Mouse (Mus musculus) hindbrain, postnatal 0 days (tissue): Measurements from ENCODE around the gene Hbq1a. TPM values are rescaled to one million over a fixed set of nuclear protein-coding genes. Genes with fewer than 3 reads are reported as not detected.
A peak's percentile ranks its signal among the peaks of the same experiment; 100 is the strongest.

ENCODE experiments used
- ATAC-seq: fragments of 200-750 bp; cut with Nextera tagmentation; 2 replicates; pipeline ENCODE4 v1.8.0; 2017; ENCODE audit warnings: mild to moderate bottlenecking, moderate TSS enrichment, moderate library complexity
- DNase-seq: peaks from one replicate; pipeline ENCODE4 v3.0.0-alpha.2; 2015; ENCODE audit warnings: low spot score
- H3K27ac ChIP-seq: fragments of 300-500 bp; sonication (generic); 2 replicates; pipeline ENCODE4 v1.5.1; 2014; ENCODE audit warnings: mild to moderate bottlenecking
- H3K27me3 ChIP-seq: fragments of 300-500 bp; sonication (generic); 2 replicates; pipeline ENCODE4 v1.6.1; 2014; ENCODE audit warnings: low read length, mixed read lengths; ENCODE audit not compliant: insufficient read depth
- H3K36me3 ChIP-seq: fragments of 300-500 bp; sonication (generic); 2 replicates; pipeline ENCODE4 v1.6.1; 2014; ENCODE audit warnings: low read length, mixed read lengths; ENCODE audit not compliant: insufficient read depth
- H3K4me1 ChIP-seq: fragments of 300-500 bp; sonication (generic); 2 replicates; pipeline ENCODE4 v1.6.1; 2014; ENCODE audit warnings: antibody characterized with exemption, low read length, mixed read lengths; ENCODE audit not compliant: insufficient read depth
- H3K4me2 ChIP-seq: fragments of 300-500 bp; sonication (generic); 2 replicates; pipeline ENCODE4 v1.6.1; 2014; ENCODE audit warnings: low read depth, mild to moderate bottlenecking, low read length, moderate library complexity, mixed read lengths
- H3K4me3 ChIP-seq: fragments of 300-500 bp; sonication (generic); 2 replicates; pipeline ENCODE4 v1.5.1; 2014; ENCODE audit warnings: low read length
- H3K9ac ChIP-seq: fragments of 300-500 bp; sonication (generic); replicated peaks from 2 replicates; pipeline ENCODE4 v1.6.1; 2014; ENCODE audit warnings: mild to moderate bottlenecking, low read length, moderate library complexity, mixed read lengths
- H3K9me3 ChIP-seq: fragments of 300-500 bp; sonication (generic); 2 replicates; pipeline ENCODE4 v1.6.1; 2016; ENCODE audit warnings: low read length, mixed read lengths
- CTCF ChIP-seq: IDR thresholded peaks from 2 replicates; pipeline ENCODE4 v1.5.1; 2016; ENCODE audit warnings: antibody characterized with exemption, control low read depth, low read depth
- WGBS: fragments of 180-500 bp; shearing (Covaris S2); extraction: QIAGEN DNeasy Blood & Tissue Kit; methylation state at CpG from one replicate; pipeline ENCODE4 v1.1.7; 2014; 5-methylcytosine and 5-hydroxymethylcytosine counted together
- polyA plus RNA-seq: library from polyadenylated mRNA; unstranded; fragments of >200 nt; fragmentation: Nextera tagmentation; extraction: Ambion mirVana; gene quantifications from 2 replicates; pipeline ENCODE4 v1.2.1, GENCODE M21; 2015
- total RNA-seq: library from RNA; depleted of rRNA; stranded (reverse); fragments of >200 nt; gene quantifications from 2 replicates; pipeline ENCODE4 v1.2.3, GENCODE M21; 2014

Hbq1a gene
- total and polyA plus RNA-seq, 2 experiments from 2014 or later, result 2.0 to 5.6 TPM

- Histone ChIP-seq H3K27ac (no peak overlapping the region), H3K4me2 (no peak overlapping the region), H3K4me3 (no peak overlapping the region), H3K9ac (no peak overlapping the region), H3K4me1 (0 out of 2 replicates have a peak, but pooled peaks cover 7% of the 10 kb centered on the region), H3K36me3 (no peaks in the 10 kb centered on the region), H3K9me3 (no peaks in the 10 kb centered on the region), H3K27me3 (no peaks in the 10 kb centered on the region)
- ATAC-seq (0 out of 2 replicates have a peak, but pooled peaks have one; percentile 12), DNase-seq (peak; percentile 54)
- 28% methylated on average over 6 of the region's 6 CpGs for WGBS
- TF ChIP-seq CTCF, result no peak
Measured at GRCm38 (mm10) chr11:32331075-32331474, 31.2 kb downstream of the Hbq1a start.

DNA sequence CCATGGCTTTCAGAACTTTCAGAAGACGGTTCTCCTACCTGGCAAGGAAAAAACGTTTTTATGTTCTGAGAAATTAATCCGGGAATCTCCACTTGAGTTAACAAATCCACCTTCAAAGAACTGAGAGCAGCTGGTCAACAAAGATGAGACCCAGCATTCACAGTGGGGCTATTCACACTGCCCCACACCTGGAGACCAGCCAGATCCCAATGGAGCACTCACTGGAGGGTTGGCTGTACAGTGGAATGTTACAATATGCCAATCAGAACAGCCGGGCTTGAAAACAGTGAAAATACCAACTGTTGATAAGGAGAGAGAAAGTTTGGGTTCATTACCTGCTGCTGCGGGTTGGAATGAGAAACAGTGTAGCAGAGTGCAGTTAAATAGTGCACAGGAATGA is 32.0 kb downstream of the Hbq1a start:
- H3K27ac ChIP-seq, result no peak overlapping the region
- 0 out of 2 replicates have a peak, but pooled peaks cover 7% of the 10 kb centered on the region for H3K4me1 ChIP-seq
- WGBS, result 40% methylated on average over 5 of the region's 5 CpGs
- H3K4me2 ChIP-seq, result no peak overlapping the region
- H3K4me3 ChIP-seq, result no peak overlapping the region
- no peaks in the 10 kb centered on the region for H3K36me3 ChIP-seq
- no peak for ATAC-seq
- H3K27me3 ChIP-seq, result no peaks in the 10 kb centered on the region
- no peak for TF ChIP-seq CTCF
- DNase-seq, result peak; percentile 45
- no peak overlapping the region for H3K9ac ChIP-seq
- H3K9me3 ChIP-seq, result 0 out of 2 replicates have a peak, but pooled peaks cover 2% of the 10 kb centered on the region

- no peaks in the 10 kb centered on the region for H3K36me3 ChIP-seq
- ATAC-seq, result no peak
Measured at GRCm38 (mm10) chr11:32333235-32333634, 33.4 kb downstream of the Hbq1a start.

DNA sequence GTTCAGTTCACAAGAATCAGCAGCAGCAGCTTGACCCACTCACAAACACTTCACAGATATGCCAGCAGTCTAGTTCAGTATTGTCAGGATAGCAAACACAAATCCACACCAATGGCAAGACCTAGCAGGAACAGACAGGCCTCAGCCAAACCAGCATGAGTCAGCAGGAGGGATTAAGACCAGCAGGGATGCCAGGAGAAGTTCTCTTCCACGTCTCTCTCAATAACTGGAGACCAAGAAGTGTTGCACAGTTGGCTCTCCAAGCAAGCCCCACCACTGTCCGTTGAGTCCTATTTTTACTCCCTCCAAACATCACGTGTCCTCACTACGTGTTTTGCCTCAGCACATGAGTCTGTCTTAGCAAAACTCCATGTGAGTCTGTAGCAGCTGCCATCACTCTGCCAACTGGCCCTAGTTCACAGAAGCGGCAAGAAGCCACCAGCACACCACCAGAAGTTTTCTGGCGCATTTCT is 36.6 kb downstream of the Hbq1a start:
- no peaks in the 10 kb centered on the region for H3K27me3 ChIP-seq
- DNase-seq (no peak), ATAC-seq (no peak)
- no peak overlapping the region for H3K9ac ChIP-seq
- H3K4me3 ChIP-seq, result no peak overlapping the region
- 88% methylated on average over 6 of the region's 6 CpGs for WGBS
- no peak overlapping the region for H3K27ac ChIP-seq
- TF ChIP-seq CTCF, result no peak
- H3K36me3 ChIP-seq, result no peaks in the 10 kb centered on the region
- H3K4me1 ChIP-seq, result no peaks in the 10 kb centered on the region
- 0 out of 2 replicates have a peak, but pooled peaks cover 4% of the 10 kb centered on the region for H3K9me3 ChIP-seq
- no peak overlapping the region for H3K4me2 ChIP-seq

More at GRCm38 (mm10) chr11:32333235-32333634, 33.4 kb downstream of the Hbq1a start:
- Histone ChIP-seq H3K27me3 (no peaks in the 10 kb centered on the region), H3K4me2 (no peak overlapping the region), H3K9ac (no peak overlapping the region), H3K4me3 (no peak overlapping the region), H3K27ac (no peak overlapping the region), H3K4me1 (0 out of 2 replicates have a peak, but pooled peaks cover 7% of the 10 kb centered on the region), H3K9me3 (0 out of 2 replicates have a peak, but pooled peaks cover 4% of the 10 kb centered on the region)
- DNase-seq, result no peak
- 64% methylated on average over 2 of the region's 2 CpGs for WGBS
- TF ChIP-seq CTCF, result no peak

- no peaks in the 10 kb centered on the region for H3K27me3 ChIP-seq
- TF ChIP-seq CTCF, result no peak
- H3K4me1 ChIP-seq, result no peaks in the 10 kb centered on the region
- H3K36me3 ChIP-seq, result no peaks in the 10 kb centered on the region
- ATAC-seq (no peak), DNase-seq (no peak)
- no peak overlapping the region for H3K27ac ChIP-seq
- H3K9me3 ChIP-seq, result 0 out of 2 replicates have a peak, but pooled peaks cover 4% of the 10 kb centered on the region
- no peak overlapping the region for H3K4me3 ChIP-seq
- WGBS, result 74% methylated on average over 2 of the region's 2 CpGs
- no peak overlapping the region for H3K9ac ChIP-seq
- H3K4me2 ChIP-seq, result no peak overlapping the region
Measured at GRCm38 (mm10) chr11:32339131-32339531, 39.3 kb downstream of the Hbq1a start.

DNA sequence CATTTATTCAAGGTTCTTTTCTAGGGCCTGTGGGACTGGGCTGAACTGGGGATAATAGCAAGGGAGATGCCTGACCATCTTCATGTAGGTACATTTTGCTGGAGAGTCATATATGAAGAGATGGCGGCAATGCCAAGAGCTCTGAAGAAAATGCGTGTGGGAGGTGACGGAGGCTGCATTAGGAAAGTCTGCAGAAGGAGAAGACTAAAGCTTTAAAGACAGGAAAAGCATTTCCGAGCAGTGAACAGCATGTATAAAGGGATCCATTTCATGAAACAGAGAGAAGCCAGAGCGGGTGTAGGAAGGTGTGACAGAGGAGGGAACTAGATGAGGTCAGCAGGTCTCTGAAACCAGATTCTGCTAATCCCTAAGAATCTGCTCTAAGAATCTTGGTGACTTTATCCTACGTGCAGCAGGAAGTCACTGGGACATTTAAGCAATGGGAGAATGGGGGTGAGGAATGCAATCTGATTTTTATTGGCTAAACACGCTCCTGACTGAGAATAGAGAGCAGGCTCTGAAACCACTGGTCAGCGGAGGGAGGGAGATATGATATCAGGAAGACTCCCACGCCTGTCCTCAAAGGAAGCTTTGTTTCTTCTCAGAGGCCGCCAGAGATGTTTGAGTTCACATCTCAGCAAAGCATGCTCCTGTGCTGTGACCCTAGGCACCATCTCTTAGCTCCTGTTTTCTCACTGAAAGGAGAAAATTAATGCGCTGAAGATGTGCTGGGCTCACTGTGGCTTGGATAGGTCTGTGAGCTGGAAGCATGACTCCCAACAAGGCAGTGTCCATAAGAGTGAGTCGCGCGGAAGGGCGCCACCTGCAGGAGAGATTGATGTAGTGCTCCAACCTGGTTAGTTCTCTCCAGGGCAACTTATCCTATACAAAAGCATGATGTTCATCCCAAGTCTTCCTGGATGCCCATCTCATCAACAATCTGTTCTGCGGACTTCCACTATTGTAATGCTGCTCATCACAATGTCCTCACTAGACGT is 40.9 kb downstream of the Hbq1a start:
- WGBS, result 52% methylated on average over 17 of the region's 17 CpGs
- Histone ChIP-seq H3K27me3 (no peaks in the 10 kb centered on the region), H3K9me3 (0 out of 2 replicates have a peak, but pooled peaks cover 4% of the 10 kb centered on the region), H3K36me3 (no peaks in the 10 kb centered on the region), H3K4me1 (no peaks in the 10 kb centered on the region), H3K9ac (no peak overlapping the region), H3K4me3 (no peak overlapping the region), H3K4me2 (no peak overlapping the region), H3K27ac (no peak overlapping the region)
- DNase-seq (peak; percentile 73), ATAC-seq (peak; percentile 71)
- TF ChIP-seq CTCF, result peak; percentile 87
